Mouse (Mus musculus) ZHBTc4 (cell line): ENCODE measurements at regions not wholly inside any gene's neighbourhood (a gene's known extent, or its start where the extent isn't known, plus 50 kb on each side); places are given as distances from the start of the nearest gene placed in this dataset.

Source experiments
- DNase-seq: peaks from one replicate; pipeline ENCODE4 v3.0.0-alpha.2; 2011; ENCODE audit warnings: low read depth, low spot score

- no peak for DNase-seq
Measured at GRCm38 (mm10) chr13:86657051-86657450, 610.3 kb upstream of the Cox7c start.

GRCm38 (mm10) chr13:86621761-86622160 is 575.1 kb upstream of the Cox7c start:
- no peak for DNase-seq

GRCm38 (mm10) chr13:86602015-86602414 is 555.3 kb upstream of the Cox7c start:
- DNase-seq = no peak

GRCm38 (mm10) chr13:86595126-86595525 is 548.4 kb upstream of the Cox7c start:
- no peak for DNase-seq

GRCm38 (mm10) chr13:86571901-86572300 is 525.2 kb upstream of the Cox7c start:
- DNase-seq = peak; percentile 45

- DNase-seq = peak; percentile 55
Measured at GRCm38 (mm10) chr13:86555596-86555995, 508.9 kb upstream of the Cox7c start.
